Mouse (Mus musculus): Measurements from ENCODE around the gene Dpyd. TPM values are rescaled to one million over a fixed set of nuclear protein-coding genes. Genes with fewer than 3 reads are reported as not detected.

Gene Dpyd
- polyA plus RNA-seq, 1 experiment: 1.7 TPM

DNA sequence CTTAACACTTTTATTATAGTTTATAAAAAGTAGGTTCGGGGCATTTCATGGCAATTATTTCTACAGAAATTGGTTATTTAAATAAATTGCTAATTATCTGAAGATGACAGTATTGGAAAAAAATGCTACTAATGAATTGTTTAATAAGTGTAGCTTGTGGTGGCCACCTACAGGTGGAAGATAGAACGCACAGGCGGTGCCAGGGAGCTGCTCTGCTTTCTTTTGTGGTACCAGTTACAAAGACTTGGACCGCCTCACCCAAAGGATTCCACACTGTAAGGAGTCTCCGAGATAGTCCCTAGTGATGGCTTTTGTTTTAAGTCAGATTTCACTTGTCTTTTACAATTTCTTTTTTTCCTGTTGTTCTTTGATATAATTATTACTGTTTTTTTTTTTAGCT is 694.6 kb downstream of the Dpyd start:
- H3K27ac ChIP-seq (ENCODE audit: insufficient read depth, low read length): no peak overlapping the region
- H3K4me3 ChIP-seq (ENCODE audit: insufficient read depth, low read length): no peak overlapping the region
- TF ChIP-seq POLR2A (IDR thresholded peaks at IDR 0.05; ENCODE audit: extremely low read depth, insufficient read depth, low read length) (no peak), CTCF (IDR thresholded peaks at IDR 0.05; ENCODE audit: extremely low read depth, insufficient read depth, low read length) (peak; percentile 27; the same call in 1 of the 2 replicates)
- H3K4me1 ChIP-seq (ENCODE audit: control insufficient read depth, insufficient read depth, low read length): no peaks in the 10 kb centered on the region

DNA sequence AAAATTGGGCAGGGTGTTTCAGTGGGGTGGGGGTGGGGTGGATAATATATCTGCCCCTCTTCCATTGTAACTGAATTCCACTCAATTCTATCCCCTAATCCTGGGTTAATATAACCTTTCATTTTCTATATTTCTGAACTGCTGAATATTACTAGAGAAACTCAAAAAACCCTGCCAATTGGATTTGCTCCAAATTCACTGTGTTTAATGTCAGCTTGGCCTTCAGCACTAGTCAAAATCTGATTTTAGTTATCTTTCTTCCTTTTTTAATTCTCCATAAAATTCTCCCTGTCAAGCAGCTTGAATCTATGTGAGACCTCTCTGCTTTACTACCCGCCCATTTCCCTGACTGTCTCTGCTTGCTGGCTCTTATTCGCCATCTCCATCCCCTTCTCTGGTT is 713.3 kb downstream of the Dpyd start:
- H3K27ac ChIP-seq (ENCODE audit: insufficient read depth, low read length): no peak overlapping the region
- no peaks in the 10 kb centered on the region for H3K4me1 ChIP-seq (ENCODE audit: control insufficient read depth, insufficient read depth, low read length)
- TF ChIP-seq CTCF (IDR thresholded peaks at IDR 0.05; ENCODE audit: extremely low read depth, insufficient read depth, low read length) (no peak), POLR2A (IDR thresholded peaks at IDR 0.05; ENCODE audit: extremely low read depth, insufficient read depth, low read length) (no peak)
- no peak overlapping the region for H3K4me3 ChIP-seq (ENCODE audit: insufficient read depth, low read length)

DNA sequence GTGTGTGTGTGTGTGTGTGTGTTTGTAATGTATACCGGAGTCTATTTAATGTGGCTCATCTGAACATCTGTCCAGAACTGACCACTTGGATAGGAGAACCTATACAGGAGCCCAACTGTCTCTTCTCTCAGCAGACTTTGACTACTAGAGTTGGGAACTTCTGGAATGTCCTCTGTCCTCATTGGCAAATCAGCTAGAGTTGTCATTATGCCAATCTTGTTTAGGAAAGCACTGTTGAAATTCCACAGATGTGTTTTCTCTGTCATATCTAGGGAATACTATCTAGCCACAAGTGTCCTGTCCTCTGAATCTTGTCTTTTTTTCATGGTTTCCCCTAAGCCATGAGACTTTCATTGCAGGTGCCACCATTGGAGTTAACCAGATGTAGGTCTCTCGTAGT is 718.7 kb downstream of the Dpyd start:
- H3K27ac ChIP-seq (ENCODE audit: insufficient read depth, low read length): no peak overlapping the region
- TF ChIP-seq CTCF (IDR thresholded peaks at IDR 0.05; ENCODE audit: extremely low read depth, insufficient read depth, low read length): no peak
- no peak for TF ChIP-seq POLR2A (IDR thresholded peaks at IDR 0.05; ENCODE audit: extremely low read depth, insufficient read depth, low read length)
- H3K4me1 ChIP-seq (ENCODE audit: control insufficient read depth, insufficient read depth, low read length): no peaks in the 10 kb centered on the region
- no peak overlapping the region for H3K4me3 ChIP-seq (ENCODE audit: insufficient read depth, low read length)

DNA sequence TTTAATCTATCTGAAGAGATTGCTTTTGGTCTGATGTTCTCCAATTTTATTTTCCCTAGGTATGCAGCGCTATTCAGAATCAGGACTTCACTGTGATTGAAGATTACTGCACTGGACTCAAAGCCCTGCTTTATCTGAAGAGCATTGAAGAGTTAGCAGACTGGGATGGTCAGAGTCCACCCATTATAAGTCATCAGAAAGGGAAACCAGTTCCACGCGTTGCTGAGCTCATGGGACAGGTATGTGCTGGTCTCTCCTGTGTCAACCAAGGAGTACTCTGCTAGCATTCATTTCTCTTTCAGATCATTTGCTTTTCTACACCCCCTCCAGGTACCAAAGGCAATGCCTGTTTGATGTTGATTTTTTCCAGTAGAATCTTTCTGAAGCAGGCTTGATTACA is 752.8 kb downstream of the Dpyd start:
- Histone ChIP-seq H3K27ac (ENCODE audit: insufficient read depth, low read length) (no peak overlapping the region), H3K4me1 (ENCODE audit: control insufficient read depth, insufficient read depth, low read length) (no peaks in the 10 kb centered on the region), H3K4me3 (ENCODE audit: insufficient read depth, low read length) (no peak overlapping the region)
- no peak for TF ChIP-seq CTCF (IDR thresholded peaks at IDR 0.05; ENCODE audit: extremely low read depth, insufficient read depth, low read length)
- no peak for TF ChIP-seq POLR2A (IDR thresholded peaks at IDR 0.05; ENCODE audit: extremely low read depth, insufficient read depth, low read length)

DNA sequence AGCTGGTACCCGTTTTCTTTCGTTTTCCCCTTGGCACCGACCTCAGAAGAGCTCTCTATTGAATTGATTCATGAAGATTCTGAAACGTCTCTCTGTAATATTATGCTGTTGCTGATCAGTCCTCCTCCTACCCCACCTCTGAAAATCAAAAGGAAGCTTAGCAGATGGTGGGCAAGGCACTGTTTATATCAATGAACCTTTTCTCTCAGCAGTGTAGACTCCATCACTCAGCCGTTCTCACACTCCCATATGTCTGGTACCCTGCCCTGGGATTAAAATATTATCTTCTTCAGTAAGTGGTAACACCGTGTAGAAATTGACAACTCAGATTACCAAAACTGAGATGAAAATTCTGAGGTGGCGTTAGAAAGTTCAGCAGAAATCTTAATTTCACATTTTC is 767.1 kb downstream of the Dpyd start:
- no peak for TF ChIP-seq CTCF (IDR thresholded peaks at IDR 0.05; ENCODE audit: extremely low read depth, insufficient read depth, low read length)
- no peak for TF ChIP-seq POLR2A (IDR thresholded peaks at IDR 0.05; ENCODE audit: extremely low read depth, insufficient read depth, low read length)
- Histone ChIP-seq H3K4me1 (ENCODE audit: control insufficient read depth, insufficient read depth, low read length) (no peaks in the 10 kb centered on the region), H3K4me3 (ENCODE audit: insufficient read depth, low read length) (no peak overlapping the region), H3K27ac (ENCODE audit: insufficient read depth, low read length) (no peak overlapping the region)

DNA sequence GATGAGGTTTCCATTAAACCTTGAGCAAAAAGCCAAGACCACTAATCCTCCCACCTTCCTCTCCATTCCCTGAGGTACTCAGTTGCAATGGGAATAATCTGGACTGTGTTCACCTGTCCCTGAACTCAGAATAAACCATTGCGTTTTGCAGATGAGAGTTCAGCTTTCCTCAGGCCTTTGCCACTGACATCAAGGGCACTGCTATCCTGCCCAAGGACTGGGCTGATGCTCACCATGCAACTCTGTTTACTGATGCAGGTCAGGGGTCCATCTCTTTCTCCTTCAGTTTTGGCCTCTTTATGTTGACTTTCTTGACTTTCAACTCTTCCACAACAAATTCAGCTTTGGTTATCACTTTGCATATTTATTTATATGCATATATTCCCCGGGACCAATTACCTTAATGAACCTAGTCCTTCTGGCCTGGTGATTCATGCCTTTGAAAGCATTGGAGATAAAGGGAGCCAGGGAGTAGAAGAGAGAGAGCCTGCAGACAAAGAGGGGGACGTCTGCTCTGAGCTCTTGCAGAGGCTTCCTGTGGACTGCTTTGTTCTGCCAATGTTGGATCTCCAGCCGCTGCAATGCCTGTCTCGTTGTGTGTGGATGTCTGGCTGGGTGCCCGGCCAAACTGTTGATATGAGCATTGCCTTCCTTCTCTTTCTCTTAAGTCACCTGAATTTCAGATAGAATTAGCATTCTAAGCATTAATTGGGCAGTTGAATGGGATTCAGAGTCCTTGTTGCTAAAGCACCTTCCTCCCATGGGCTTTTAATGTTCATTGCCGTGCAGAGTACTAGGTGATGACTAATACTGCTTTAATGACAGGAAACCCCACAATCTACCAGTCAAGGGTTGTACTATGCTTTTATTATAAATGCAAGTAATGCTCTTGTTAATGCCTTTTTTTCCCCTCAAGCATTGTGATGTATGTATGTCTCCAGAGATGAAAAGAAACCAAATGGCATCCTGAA is 771.7 kb downstream of the Dpyd start:
- no peaks in the 10 kb centered on the region for H3K4me1 ChIP-seq (ENCODE audit: control insufficient read depth, insufficient read depth, low read length)
- H3K4me3 ChIP-seq (ENCODE audit: insufficient read depth, low read length): no peak overlapping the region
- no peak overlapping the region for H3K27ac ChIP-seq (ENCODE audit: insufficient read depth, low read length)
- TF ChIP-seq POLR2A (IDR thresholded peaks at IDR 0.05; ENCODE audit: extremely low read depth, insufficient read depth, low read length): no peak
- no peak for TF ChIP-seq CTCF (IDR thresholded peaks at IDR 0.05; ENCODE audit: extremely low read depth, insufficient read depth, low read length)

DNA sequence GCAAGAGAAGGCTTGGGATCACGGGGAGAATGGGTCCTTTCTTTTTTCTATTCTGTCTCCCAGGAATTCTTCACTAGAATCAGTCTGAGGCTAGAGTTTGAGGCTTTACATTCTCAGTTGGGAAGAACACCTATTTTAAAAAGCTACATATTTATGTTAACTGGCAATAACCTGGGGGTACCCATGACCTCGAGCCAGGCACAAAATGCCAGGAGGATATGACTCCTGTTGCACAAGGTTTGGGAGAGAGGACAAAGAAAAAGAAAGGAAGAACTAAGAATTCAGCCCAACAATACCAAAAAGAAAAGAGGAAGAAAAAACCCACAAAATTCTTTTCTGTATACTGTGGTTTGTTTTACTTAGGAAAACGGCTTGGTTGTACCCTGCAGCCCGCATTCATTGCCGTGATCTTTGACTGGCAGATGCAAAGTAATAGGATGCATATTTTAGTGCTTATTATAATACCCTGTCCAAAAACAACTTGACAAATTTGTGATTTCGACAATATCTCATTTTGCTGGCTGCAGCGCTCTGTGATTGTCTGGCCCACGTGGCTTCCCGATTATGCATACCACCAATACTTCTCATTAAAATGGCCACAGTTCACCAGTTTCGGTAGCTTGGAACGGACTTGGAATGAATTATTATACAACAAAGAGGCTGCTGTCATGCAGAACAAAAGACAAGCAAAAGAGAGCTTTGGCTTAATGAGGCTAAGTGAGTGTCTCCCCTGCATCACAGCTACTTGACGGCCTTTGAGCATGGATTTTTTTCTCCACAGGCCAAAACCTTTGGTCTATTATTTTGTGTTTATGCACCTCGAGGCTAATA is 799.8 kb downstream of the Dpyd start:
- TF ChIP-seq CTCF (IDR thresholded peaks at IDR 0.05; ENCODE audit: extremely low read depth, insufficient read depth, low read length) (no peak), POLR2A (IDR thresholded peaks at IDR 0.05; ENCODE audit: extremely low read depth, insufficient read depth, low read length) (no peak)
- Histone ChIP-seq H3K4me1 (ENCODE audit: control insufficient read depth, insufficient read depth, low read length) (no peaks in the 10 kb centered on the region), H3K27ac (ENCODE audit: insufficient read depth, low read length) (no peak overlapping the region), H3K4me3 (ENCODE audit: insufficient read depth, low read length) (no peak overlapping the region)

DNA sequence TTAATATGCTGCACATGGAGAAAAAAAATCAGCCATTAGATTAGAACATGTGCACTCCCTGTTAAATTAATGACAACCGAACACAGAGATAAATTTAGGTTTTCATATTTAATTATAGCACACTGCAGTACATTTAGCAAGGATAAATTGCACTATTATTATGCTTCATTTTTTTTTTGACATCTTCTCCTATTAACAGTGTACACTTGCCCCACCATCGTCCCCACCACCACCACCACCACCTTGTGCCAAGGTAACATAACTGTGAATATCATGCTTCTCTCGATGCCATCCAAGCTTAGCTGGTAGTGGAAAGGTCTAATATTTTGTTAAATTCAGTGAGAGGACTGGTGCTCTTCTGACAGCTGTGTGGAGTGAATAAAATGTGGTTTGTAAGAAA is 800.5 kb downstream of the Dpyd start:
- no peak overlapping the region for H3K27ac ChIP-seq (ENCODE audit: insufficient read depth, low read length)

DNA sequence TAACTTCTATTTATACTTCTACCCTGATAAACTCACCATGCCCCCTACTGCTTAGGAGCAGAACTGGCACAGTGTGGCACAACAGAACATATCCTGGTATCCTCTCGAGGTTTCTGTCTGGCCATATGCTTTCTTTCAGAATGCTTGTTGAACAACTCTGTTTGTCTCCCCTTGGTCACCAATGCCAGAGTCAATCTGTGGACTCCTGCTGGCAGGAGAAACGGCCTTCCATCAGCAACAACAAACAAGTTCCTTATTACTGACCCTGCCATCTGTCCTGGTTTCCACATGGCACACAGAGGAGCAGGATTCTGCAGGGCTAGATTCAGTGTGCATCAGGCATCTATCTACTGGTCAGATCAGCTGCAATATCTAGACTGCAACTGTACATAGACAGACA is 807.0 kb downstream of the Dpyd start:
- TF ChIP-seq POLR2A (IDR thresholded peaks at IDR 0.05; ENCODE audit: extremely low read depth, insufficient read depth, low read length) (no peak), CTCF (IDR thresholded peaks at IDR 0.05; ENCODE audit: extremely low read depth, insufficient read depth, low read length) (no peak)
- H3K27ac ChIP-seq (ENCODE audit: insufficient read depth, low read length): no peak overlapping the region
- H3K4me1 ChIP-seq (ENCODE audit: control insufficient read depth, insufficient read depth, low read length): no peaks in the 10 kb centered on the region
- no peak overlapping the region for H3K4me3 ChIP-seq (ENCODE audit: insufficient read depth, low read length)

More for the DNA sequence above, 800.5 kb downstream of the Dpyd start:
- TF ChIP-seq POLR2A (IDR thresholded peaks at IDR 0.05; ENCODE audit: extremely low read depth, insufficient read depth, low read length) (no peak), CTCF (IDR thresholded peaks at IDR 0.05; ENCODE audit: extremely low read depth, insufficient read depth, low read length) (no peak)
- H3K4me1 ChIP-seq (ENCODE audit: control insufficient read depth, insufficient read depth, low read length): no peaks in the 10 kb centered on the region
- no peak overlapping the region for H3K4me3 ChIP-seq (ENCODE audit: insufficient read depth, low read length)
